Mouse (Mus musculus): Measurements from ENCODE around the gene Chic1.

- TF ChIP-seq CTCF (IDR thresholded peaks at IDR 0.05; ENCODE audit: borderline replicate concordance, control insufficient read depth, extremely low read depth, insufficient read depth, low read length, poor library complexity), result no peak
- TF ChIP-seq POLR2A (IDR thresholded peaks at IDR 0.05; ENCODE audit: control insufficient read depth, extremely low read depth, insufficient read depth, low read length, poor library complexity), result no peak
Observed at GRCm38 (mm10) chrX:103368650-103369049, 12.4 kb downstream of the Chic1 start.
